Mouse (Mus musculus) midbrain, embryonic 11.5 days (tissue): ENCODE measurements around the gene G6pc. TPM values are rescaled to one million over a fixed set of nuclear protein-coding genes. Genes with fewer than 3 reads are reported as not detected.
A peak's percentile ranks its signal among the peaks of the same experiment; 100 is the strongest.

Source experiments
- ATAC-seq: fragments of 200-750 bp; cut with Nextera tagmentation; 2 replicates; pipeline ENCODE4 v1.8.0; 2017; ENCODE audit warnings: moderate TSS enrichment, moderate library complexity; ENCODE audit not compliant: low FRiP score
- DNase-seq: peaks from one replicate; pipeline ENCODE4 v3.0.0; 2015; ENCODE audit warnings: low spot score; ENCODE audit errors: missing footprints
- H3K27ac ChIP-seq: fragments of 300-500 bp; sonication (generic); 2 replicates; pipeline ENCODE4 v1.5.1; 2014; ENCODE audit warnings: low read depth, low read length
- H3K27me3 ChIP-seq: fragments of 300-500 bp; sonication (generic); 2 replicates; pipeline ENCODE4 v1.6.1; 2014; ENCODE audit warnings: mild to moderate bottlenecking, low read length, moderate library complexity, mixed read lengths; ENCODE audit not compliant: control insufficient read depth, insufficient read depth
- H3K36me3 ChIP-seq: fragments of 300-500 bp; sonication (generic); 2 replicates; pipeline ENCODE4 v1.6.1; 2014; ENCODE audit warnings: mild to moderate bottlenecking, low read length, moderate library complexity, mixed read lengths; ENCODE audit not compliant: control insufficient read depth, insufficient read depth
- H3K4me1 ChIP-seq: fragments of 300-500 bp; sonication (generic); 2 replicates; pipeline ENCODE4 v1.6.1; 2014; ENCODE audit warnings: low read length; ENCODE audit not compliant: control insufficient read depth, insufficient read depth
- H3K4me2 ChIP-seq: fragments of 300-500 bp; sonication (generic); 2 replicates; pipeline ENCODE4 v1.6.1; 2014; ENCODE audit warnings: mild to moderate bottlenecking, moderate library complexity
- H3K4me3 ChIP-seq: fragments of 300-500 bp; sonication (generic); 2 replicates; pipeline ENCODE4 v1.5.1; 2014; ENCODE audit warnings: low read depth, low read length
- H3K9ac ChIP-seq: fragments of 300-500 bp; sonication (generic); 2 replicates; pipeline ENCODE4 v1.6.1; 2014; ENCODE audit warnings: low read length
- H3K9me3 ChIP-seq: fragments of 300-500 bp; sonication (generic); 2 replicates; pipeline ENCODE4 v1.6.1; 2016; ENCODE audit warnings: low read length; ENCODE audit not compliant: control insufficient read depth
- WGBS: fragments of 180-500 bp; shearing (Covaris S2); extraction: QIAGEN DNeasy Blood & Tissue Kit; methylation state at CpG from one replicate; pipeline ENCODE4 v1.1.7; 2014; 5-methylcytosine and 5-hydroxymethylcytosine counted together
- microRNA-seq: library from miRNA; unstranded; fragments of <30 nt; microRNA quantifications from one replicate; pipeline ENCODE4, GENCODE M21; 2017
- polyA plus RNA-seq: library from polyadenylated mRNA; unstranded; fragments of >200 nt; fragmentation: Nextera tagmentation; extraction: Ambion mirVana; gene quantifications from 2 replicates; pipeline ENCODE4 v1.2.1, GENCODE M21; 2014

G6pc gene
- polyA plus RNA-seq, 1 experiment from 2014 or later: not detected

- Histone ChIP-seq H3K4me1 (peaks cover 10% of the 10 kb centered on the region), H3K9me3 (no peaks in the 10 kb centered on the region), H3K9ac (no peak overlapping the region), H3K4me3 (no peak overlapping the region), H3K36me3 (no peaks in the 10 kb centered on the region), H3K27ac (no peak overlapping the region), H3K27me3 (0 out of 2 replicates have a peak, but pooled peaks cover 4% of the 10 kb centered on the region), H3K4me2 (no peak overlapping the region)
- ATAC-seq (no peak), DNase-seq (no peak)
- 27% methylated on average over 3 of the region's 3 CpGs for WGBS
Observed at GRCm38 (mm10) chr11:101419610-101420009, 52.2 kb downstream of the G6pc start.

- DNase-seq (no peak), ATAC-seq (no peak)
- H3K4me1 ChIP-seq: peaks cover 10% of the 10 kb centered on the region
- no peaks in the 10 kb centered on the region for H3K36me3 ChIP-seq
- WGBS: 89% methylated on average over 5 of the region's 5 CpGs
- H3K4me3 ChIP-seq: no peak overlapping the region
- 0 out of 2 replicates have a peak, but pooled peaks cover 4% of the 10 kb centered on the region for H3K27me3 ChIP-seq
- no peak overlapping the region for H3K4me2 ChIP-seq
- no peaks in the 10 kb centered on the region for H3K9me3 ChIP-seq
- H3K27ac ChIP-seq: no peak overlapping the region
- no peak overlapping the region for H3K9ac ChIP-seq
Observed at GRCm38 (mm10) chr11:101420148-101420547, 52.8 kb downstream of the G6pc start.

DNA sequence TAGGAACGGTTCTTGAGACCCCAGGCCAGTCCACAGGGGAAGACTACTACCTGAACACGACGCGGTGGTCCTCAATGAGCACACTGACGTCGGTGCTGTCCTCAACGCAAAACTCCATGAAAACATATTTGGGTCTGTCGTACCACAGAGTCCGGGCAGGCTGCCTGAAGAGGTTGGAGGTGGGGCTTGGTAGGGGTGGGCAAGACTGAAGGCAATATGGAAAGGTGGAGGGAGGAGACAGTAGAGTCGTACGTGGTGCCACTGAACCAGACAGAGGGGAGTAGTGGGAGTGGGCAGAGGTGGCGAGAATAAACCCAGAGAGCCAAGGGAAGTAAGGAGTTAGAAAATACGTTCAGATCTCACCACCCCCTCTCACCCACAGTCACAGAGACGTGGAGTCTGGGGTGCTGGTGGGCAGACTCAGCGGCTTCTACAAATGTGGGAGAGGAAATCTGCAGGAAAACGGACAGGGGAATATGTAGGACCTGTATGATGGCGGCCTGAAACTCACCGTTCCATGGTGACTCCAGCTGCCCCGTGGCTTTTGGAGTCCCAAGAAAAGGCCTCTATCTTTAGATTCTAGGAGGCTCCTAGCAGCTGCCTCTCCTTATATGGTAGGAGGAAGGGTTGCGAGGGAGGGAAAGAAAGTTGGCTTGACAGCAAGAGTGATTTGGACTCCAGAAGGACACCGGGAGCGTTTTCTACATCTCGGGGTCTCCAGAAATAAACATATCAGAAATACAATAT is 56.9 kb downstream of the G6pc start, which contains the start of gene Gm27029:
TSS of gene Gm27029 (minus strand) at position 692 of the 747 bp plus-strand sequence.
- ATAC-seq: peak; percentile 43; the same call in 1 of the 2 replicates
- Histone ChIP-seq H3K36me3 (no peaks in the 10 kb centered on the region), H3K27me3 (0 out of 2 replicates have a peak, but pooled peaks cover 4% of the 10 kb centered on the region), H3K4me2 (peak within 1 kb of the TSS; percentile 95), H3K27ac (peak within 1 kb of the TSS; percentile 51), H3K4me3 (peak within 1 kb of the TSS; percentile 95), H3K9ac (peak within 1 kb of the TSS; percentile 81), H3K9me3 (no peaks in the 10 kb centered on the region), H3K4me1 (peaks cover 17% of the 10 kb centered on the region)
- 5% methylated on average over 23 of the region's 23 CpGs for WGBS
- no peak for DNase-seq

- Histone ChIP-seq H3K36me3 (peaks cover 3% of the 10 kb centered on the region; the same call in 1 of the 2 replicates), H3K9me3 (no peaks in the 10 kb centered on the region), H3K4me1 (peaks cover 17% of the 10 kb centered on the region), H3K4me3 (peak within 1 kb of the TSS; percentile 95), H3K4me2 (peak within 1 kb of the TSS; percentile 95), H3K27me3 (0 out of 2 replicates have a peak, but pooled peaks cover 4% of the 10 kb centered on the region), H3K27ac (peak within 1 kb of the TSS; percentile 51), H3K9ac (peak within 1 kb of the TSS; percentile 81)
- peak; percentile 99 for DNase-seq
- under 1% methylated on average over 80 of the region's 81 CpGs for WGBS
- ATAC-seq: peak; percentile 95
Observed at GRCm38 (mm10) chr11:101424925-101425813, 57.8 kb downstream of the G6pc start, which contains the start of the genes Rundc1 and Ptges3l. Gene Rundc1 (plus strand): TSS chr11:101425085. Gene Ptges3l (minus strand): TSS chr11:101425333.

GRCm38 (mm10) chr11:101426165-101426564 is 58.8 kb downstream of the G6pc start:
- ATAC-seq (no peak), DNase-seq (no peak)
- Histone ChIP-seq H3K4me2 (peak overlapping the region; percentile 95), H3K27ac (no peak overlapping the region), H3K36me3 (peaks cover 7% of the 10 kb centered on the region), H3K4me1 (peaks cover 17% of the 10 kb centered on the region), H3K9me3 (no peaks in the 10 kb centered on the region), H3K27me3 (0 out of 2 replicates have a peak, but pooled peaks cover 4% of the 10 kb centered on the region), H3K9ac (peak overlapping the region; percentile 81; the same call in 1 of the 2 replicates), H3K4me3 (peak overlapping the region; percentile 95)
- 65% methylated on average over 8 of the region's 8 CpGs for WGBS

Small RNA genes within 50 kb of the gene (microRNA-seq; reads per million reads assigned to microRNA genes)
- not detected for gene Gm25593
- gene Mir6929: not detected

Other genes starting within 250 kb of the G6pc start
- gene Retreg3, start 247.7 kb upstream of the G6pc start, polyA plus RNA-seq: 11.0 and 11.4 TPM in 2 replicates
- gene Tubg1, start 247.6 kb upstream of the G6pc start, polyA plus RNA-seq: 96.3 and 108 TPM in 2 replicates
- 3.4 and 5.1 TPM in 2 replicates for gene Tubg2, start 211.7 kb upstream of the G6pc start, polyA plus RNA-seq
- 0.30 and 0.32 TPM in 2 replicates for gene Cntnap1, start 197.0 kb upstream of the G6pc start, polyA plus RNA-seq
- gene Plekhh3, start 196.2 kb upstream of the G6pc start, polyA plus RNA-seq: 5.8 and 7.2 TPM in 2 replicates
- not detected in 2 replicates for gene Ccr10, start 192.1 kb upstream of the G6pc start, polyA plus RNA-seq
- 10.4 and 10.6 TPM in 2 replicates for gene Ezh1, start 141.1 kb upstream of the G6pc start, polyA plus RNA-seq
- 65.6 and 73.4 TPM in 2 replicates for gene Ramp2, start 121.5 kb upstream of the G6pc start, polyA plus RNA-seq
- 122 and 130 TPM in 2 replicates for gene Vps25, start 113.9 kb upstream of the G6pc start, polyA plus RNA-seq
- 4.8 and 5.2 TPM in 2 replicates for gene Wnk4, start 107.0 kb upstream of the G6pc start, polyA plus RNA-seq
- gene Cntd1, start 88.5 kb upstream of the G6pc start, polyA plus RNA-seq: 1.4 and 1.7 TPM in 2 replicates
- 213 and 220 TPM in 2 replicates for gene Coa3, start 88.4 kb upstream of the G6pc start, polyA plus RNA-seq
- 163 and 179 TPM in 2 replicates for gene Becn1, start 65.3 kb upstream of the G6pc start, polyA plus RNA-seq
- gene Psme3, start 51.3 kb upstream of the G6pc start, polyA plus RNA-seq: 146 and 154 TPM in 2 replicates
- 1.3 and 1.4 TPM in 2 replicates for gene Aoc2, start 42.5 kb upstream of the G6pc start, polyA plus RNA-seq
- gene Aoc3, start 37.0 kb upstream of the G6pc start, polyA plus RNA-seq: not detected in 2 replicates
- 83.0 and 91.1 TPM in 2 replicates for gene Aarsd1, start 50.1 kb downstream of the G6pc start, polyA plus RNA-seq
- gene Gm27029, start 57.2 kb downstream of the G6pc start, polyA plus RNA-seq: 7.6 and 9.9 TPM in 2 replicates
- 12.6 and 15.0 TPM in 2 replicates for gene Rundc1, start 57.5 kb downstream of the G6pc start, polyA plus RNA-seq
- gene Ptges3l, start 57.8 kb downstream of the G6pc start, polyA plus RNA-seq: 1.7 and 2.4 TPM in 2 replicates
- 385 and 399 TPM in 2 replicates for gene Rpl27, start 74.7 kb downstream of the G6pc start, polyA plus RNA-seq
- gene Ifi35, start 80.8 kb downstream of the G6pc start, polyA plus RNA-seq: 2.7 and 4.1 TPM in 2 replicates
- gene Rnd2, start 97.4 kb downstream of the G6pc start, polyA plus RNA-seq: 35.5 and 37.5 TPM in 2 replicates
- 43.5 and 47.6 TPM in 2 replicates for gene Vat1, start 98.7 kb downstream of the G6pc start, polyA plus RNA-seq
- 24.5 and 24.8 TPM in 2 replicates for gene Brca1, start 184.4 kb downstream of the G6pc start, polyA plus RNA-seq
- gene Nbr1, start 184.6 kb downstream of the G6pc start, polyA plus RNA-seq: 91.0 and 93.8 TPM in 2 replicates
- 2.6 and 2.7 TPM in 2 replicates for gene Tmem106a, start 214.7 kb downstream of the G6pc start, polyA plus RNA-seq
- not detected in 2 replicates for gene Gm11634, start 231.7 kb downstream of the G6pc start, polyA plus RNA-seq